Mouse (Mus musculus) cerebral cortex, adult 2 months (tissue): ENCODE results near the gene R3hdm4.

Source experiments
- WGBS: fragments of 180-500 bp; shearing (Covaris S2); methylation state at CpG from one replicate; pipeline ENCODE4 v1.1.7; 2018; 5-methylcytosine and 5-hydroxymethylcytosine counted together

The R3hdm4 gene

GRCm38 (mm10) chr10:79920958-79921535, at the start of gene R3hdm4:
Gene R3hdm4, minus strand, starts transcription at chr10:79921208.
- WGBS = 8% methylated on average over 41 of the region's 41 CpGs

GRCm38 (mm10) chr10:79970415-79971182, 49.6 kb upstream of the R3hdm4 start, which contains the start of gene Grin3b:
Gene Grin3b, plus strand, starts transcription at chr10:79970715.
- 6% methylated on average over 46 of the region's 47 CpGs for WGBS

- 20% methylated on average over 3 of the region's 3 CpGs for WGBS
Observed at GRCm38 (mm10) chr10:79969124-79969568, 48.1 kb upstream of the R3hdm4 start.

- 63% methylated on average over 1 of the region's 1 CpGs for WGBS
Observed at GRCm38 (mm10) chr10:79968181-79968580, 47.2 kb upstream of the R3hdm4 start.

GRCm38 (mm10) chr10:79966886-79967400, 45.9 kb upstream of the R3hdm4 start:
- WGBS = 87% methylated on average over 5 of the region's 5 CpGs

GRCm38 (mm10) chr10:79965325-79965724, 44.3 kb upstream of the R3hdm4 start:
- 87% methylated on average over 5 of the region's 5 CpGs for WGBS

- 95% methylated on average over 7 of the region's 7 CpGs for WGBS
Observed at GRCm38 (mm10) chr10:79964727-79965126, 43.7 kb upstream of the R3hdm4 start.

GRCm38 (mm10) chr10:79960671-79961294, 39.8 kb upstream of the R3hdm4 start:
- 12% methylated on average over 10 of the region's 10 CpGs for WGBS

GRCm38 (mm10) chr10:79959847-79960601, 39.0 kb upstream of the R3hdm4 start, which contains the start of gene Wdr18:
Gene Wdr18, plus strand, starts transcription at chr10:79960152.
- under 1% methylated on average over 61 of the region's 61 CpGs for WGBS

GRCm38 (mm10) chr10:79959412-79959811, 38.4 kb upstream of the R3hdm4 start:
- 15% methylated on average over 10 of the region's 10 CpGs for WGBS

- 16% methylated on average over 21 of the region's 21 CpGs for WGBS
Observed at GRCm38 (mm10) chr10:79958140-79958816, 37.3 kb upstream of the R3hdm4 start.

- WGBS = 47% methylated on average over 4 of the region's 4 CpGs
Observed at GRCm38 (mm10) chr10:79956643-79957154, 35.7 kb upstream of the R3hdm4 start.

GRCm38 (mm10) chr10:79955691-79956090, 34.7 kb upstream of the R3hdm4 start:
- 86% methylated on average over 9 of the region's 9 CpGs for WGBS

GRCm38 (mm10) chr10:79953946-79954345, 32.9 kb upstream of the R3hdm4 start:
- 84% methylated on average over 6 of the region's 6 CpGs for WGBS

GRCm38 (mm10) chr10:79950661-79951060, 29.7 kb upstream of the R3hdm4 start:
- WGBS = 87% methylated on average over 18 of the region's 18 CpGs

GRCm38 (mm10) chr10:79949873-79950272, 28.9 kb upstream of the R3hdm4 start:
- WGBS = 92% methylated on average over 4 of the region's 4 CpGs

- WGBS = 87% methylated on average over 6 of the region's 6 CpGs
Observed at GRCm38 (mm10) chr10:79947502-79947901, 26.5 kb upstream of the R3hdm4 start.

GRCm38 (mm10) chr10:79946752-79947322, 25.8 kb upstream of the R3hdm4 start:
- 57% methylated on average over 7 of the region's 7 CpGs for WGBS

GRCm38 (mm10) chr10:79945507-79946234, 24.7 kb upstream of the R3hdm4 start:
- WGBS = 67% methylated on average over 16 of the region's 16 CpGs

- WGBS = 81% methylated on average over 9 of the region's 9 CpGs
Observed at GRCm38 (mm10) chr10:79943471-79943901, 22.5 kb upstream of the R3hdm4 start.
